ENCODE assay signal across 8 mouse cellular contexts in genomic region chr6:13870289-13870741, GRCm38 (mm10). TPM values are rescaled to one million over a fixed set of nuclear protein-coding genes. Genes with fewer than 3 reads are reported as not detected.
DNase-seq lines count a peak whose midpoint lies in the region; ATAC-seq lines count a peak whose summit lies in the region.

No protein-coding gene starts in this region.

- WGBS in embryonic facial prominence, embryonic 14.5 days: 34% methylated on average over 12 of the region's 12 CpGs
- WGBS in intestine, embryonic 14.5 days: 40% methylated on average over 12 of the region's 12 CpGs
- 53% methylated on average over 12 of the region's 12 CpGs for WGBS in macrophage (ENCODE audit: missing documents)

- peak; percentile 13 for DNase-seq in kidney, adult 18-20 months
- DNase-seq in kidney, postnatal 25 days: no peak
- DNase-seq in NIH3T3 (ENCODE audit: low read depth): peak; percentile 48
- peak; percentile 41 for DNase-seq in embryonic facial prominence, embryonic 14.5 days (ENCODE audit: low spot score)
- DNase-seq in intestine, embryonic 14.5 days (ENCODE audit: low spot score): peak; percentile 68
- peak; percentile 9 for DNase-seq in thymus, postnatal 25 days
- no peak for DNase-seq in gastrocnemius, adult 18-20 months (ENCODE audit: low spot score)

- H3K27ac ChIP-seq in embryonic facial prominence, embryonic 14.5 days (replicated peaks; ENCODE audit: low read depth, low read length): no peak overlapping the region; the same call in 1 of the 2 replicates
- H3K27ac ChIP-seq in intestine, embryonic 14.5 days (ENCODE audit: low read depth): no peak overlapping the region
- H3K27ac ChIP-seq in macrophage: peak overlapping the region; percentile 99

- H3K4me2 ChIP-seq in embryonic facial prominence, embryonic 14.5 days (ENCODE audit: low read depth, low read length): peak overlapping the region; percentile 67
- peak overlapping the region; percentile 56 for H3K4me2 ChIP-seq in intestine, embryonic 14.5 days (ENCODE audit: low read length)

- H3K36me3 ChIP-seq in embryonic facial prominence, embryonic 14.5 days (ENCODE audit: control insufficient read depth, insufficient read depth, low read length): 0 out of 2 replicates have a peak, but pooled peaks cover 12% of the 10 kb centered on the region
- peaks cover 10% of the 10 kb centered on the region for H3K36me3 ChIP-seq in intestine, embryonic 14.5 days (ENCODE audit: control insufficient read depth, insufficient read depth, low read length)
- H3K36me3 ChIP-seq in macrophage (ENCODE audit: inconsistent target): peaks cover 9% of the 10 kb centered on the region

- H3K27me3 ChIP-seq in embryonic facial prominence, embryonic 14.5 days (replicated peaks; ENCODE audit: control insufficient read depth, insufficient read depth, low read length): no peaks in the 10 kb centered on the region
- no peaks in the 10 kb centered on the region for H3K27me3 ChIP-seq in intestine, embryonic 14.5 days (replicated peaks; ENCODE audit: control insufficient read depth, insufficient read depth, low read length)

- no peaks in the 10 kb centered on the region for H3K9me3 ChIP-seq in embryonic facial prominence, embryonic 14.5 days (ENCODE audit: control insufficient read depth, low read length)
- no peaks in the 10 kb centered on the region for H3K9me3 ChIP-seq in intestine, embryonic 14.5 days (ENCODE audit: control insufficient read depth, low read length)

- H3K9ac ChIP-seq in embryonic facial prominence, embryonic 14.5 days (ENCODE audit: low read depth, low read length): peak overlapping the region; percentile 55
- peak overlapping the region; percentile 65 for H3K9ac ChIP-seq in intestine, embryonic 14.5 days (ENCODE audit: low read length)

- H3K4me3 ChIP-seq in embryonic facial prominence, embryonic 14.5 days (ENCODE audit: low read depth, low read length): peak overlapping the region; percentile 66
- peak overlapping the region; percentile 61 for H3K4me3 ChIP-seq in intestine, embryonic 14.5 days (ENCODE audit: low read depth, low read length)
- peak overlapping the region; percentile 75 for H3K4me3 ChIP-seq in macrophage (ENCODE audit: inconsistent target)

- no peak for ATAC-seq in embryonic facial prominence, embryonic 14.5 days (ENCODE audit: low read depth)
- 0 out of 2 replicates have a peak, but pooled peaks have one; percentile 4 for ATAC-seq in intestine, embryonic 14.5 days (replicated peaks; ENCODE audit: low FRiP score, low TSS enrichment, low read depth)

- peaks cover 25% of the 10 kb centered on the region for H3K79me2 ChIP-seq in macrophage (ENCODE audit: inconsistent target)

- peaks cover 7% of the 10 kb centered on the region for H3K4me1 ChIP-seq in embryonic facial prominence, embryonic 14.5 days (ENCODE audit: control insufficient read depth, insufficient read depth, low read length)
- peaks cover 10% of the 10 kb centered on the region; the same call in 1 of the 2 replicates for H3K4me1 ChIP-seq in intestine, embryonic 14.5 days (replicated peaks; ENCODE audit: control insufficient read depth, insufficient read depth, low read length)

RNA-seq across cellular contexts. Expression of gene 2610001J05Rik, which starts 1.0 kb away (rescaled TPM):
- 82.5 and 87.2 TPM in 2 replicates for polyA plus RNA-seq in embryonic facial prominence, embryonic 14.5 days (2014; fragmentation: Nextera tagmentation; extraction: Ambion mirVana)
- polyA plus RNA-seq in intestine, embryonic 14.5 days (2014; fragmentation: Nextera tagmentation; extraction: Ambion mirVana): 85.4 and 85.8 TPM in 2 replicates
- 10 to 100 TPM; 14.2 to 95.5 (median 37.2) TPM for total RNA-seq in macrophage (2018; cell fraction: chromatin; rRNA removed)
- total RNA-seq in macrophage (2018; cell fraction: cytosol; rRNA removed): 10 to 100 TPM; 71.8 to 99.5 (median 83.0) TPM
- 100 to 1,000 TPM in 11 of 26 experiments, 10 to 100 TPM in 15; 53.5 to 180 (median 96.1) TPM for total RNA-seq in macrophage (2018; cell fraction: nucleus; rRNA removed)
- polyA plus RNA-seq in macrophage (2018): 63.4 to 125 TPM (median 90.9 TPM) in 3 replicates
- 10 to 100 TPM; 30.2 to 31.8 TPM for total RNA-seq in gastrocnemius, adult 18-20 months (2021)

RNA-seq across cellular contexts. Expression of gene Gpr85, which starts 30.6 kb away (rescaled TPM):
- polyA plus RNA-seq in embryonic facial prominence, embryonic 14.5 days (2014; fragmentation: Nextera tagmentation; extraction: Ambion mirVana): 6.1 and 7.4 TPM in 2 replicates
- polyA plus RNA-seq in intestine, embryonic 14.5 days (2014; fragmentation: Nextera tagmentation; extraction: Ambion mirVana): 6.6 and 7.3 TPM in 2 replicates
- 100 to 1,000 TPM in 9 of 26 experiments, 10 to 100 TPM in 14, 1 to 10 TPM in 3; 4.4 to 269 (median 61.6) TPM for total RNA-seq in macrophage (2018; cell fraction: chromatin; rRNA removed)
- total RNA-seq in macrophage (2018; cell fraction: cytosol; rRNA removed): 10 to 100 TPM in 18 of 26 experiments, 1 to 10 TPM in 8; 1.5 to 55.5 (median 16.9) TPM
- 100 to 1,000 TPM in 12 of 26 experiments, 10 to 100 TPM in 12, 1 to 10 TPM in 2; 5.4 to 288 (median 88.4) TPM for total RNA-seq in macrophage (2018; cell fraction: nucleus; rRNA removed)
- 2.0 to 3.1 TPM (median 2.0 TPM) in 3 replicates for polyA plus RNA-seq in macrophage (2018)
- total RNA-seq in gastrocnemius, adult 18-20 months (2021): under 1 TPM in 1 of 2 experiments, not detected in 1; 0.17 TPM

Comparison
In these comparisons a context has a peak if more than half of its experiments do, and no peak if none do; other contexts are left out.
1. DNase-seq: peak in kidney, adult 18-20 months (single experiment), NIH3T3 (single experiment), embryonic facial prominence, embryonic 14.5 days (single experiment), intestine, embryonic 14.5 days (single experiment) and thymus, postnatal 25 days (single experiment); none in kidney, postnatal 25 days (0 of 2) and gastrocnemius, adult 18-20 months (single experiment).
2. Peak in every context shown above with its lines, with median percentiles within 50 percentile points of each other: H3K4me3 ChIP-seq.